9 mouse cellular contexts compared by ENCODE assay signal in genomic region chr19:59451441-59451951, GRCm38 (mm10). TPM values are rescaled to one million over a fixed set of nuclear protein-coding genes. Genes with fewer than 3 reads are reported as not detected.
DNase-seq lines count a peak whose midpoint lies in the region; ATAC-seq and TF ChIP-seq lines count a peak whose summit lies in the region.
"Had no signal": no experiment of that assay in that cellular context is flagged by ENCODE, and none has a peak within 500 bp of the region (broad histone marks: within the 10 kb centered on the region; RNA-seq: fewer than 3 reads in every experiment).

No protein-coding gene starts in this region.

- no peaks in the 10 kb centered on the region for H3K36me3 ChIP-seq in heart, embryonic 15.5 days
- H3K36me3 ChIP-seq in forebrain, embryonic 13.5 days (ENCODE audit: poor library complexity, severe bottlenecking) = no peaks in the 10 kb centered on the region
- H3K36me3 ChIP-seq in limb, embryonic 15.5 days = no peaks in the 10 kb centered on the region

- no peak overlapping the region for H3K9ac ChIP-seq in heart, embryonic 15.5 days
- H3K9ac ChIP-seq in forebrain, embryonic 13.5 days = peak overlapping the region; percentile 70
- 0 out of 2 replicates have a peak overlapping the region, but pooled peaks have one; percentile 17 for H3K9ac ChIP-seq in limb, embryonic 15.5 days

- TF ChIP-seq CTCF in brain, embryonic 14.5 days (IDR thresholded peaks at IDR 0.05; ENCODE audit: borderline replicate concordance, extremely low read depth, insufficient read depth, insufficient read length) = no peak

- peak overlapping the region; percentile 19 for H3K4me3 ChIP-seq in heart, embryonic 15.5 days
- H3K4me3 ChIP-seq in forebrain, embryonic 13.5 days = peak overlapping the region; percentile 37
- H3K4me3 ChIP-seq in limb, embryonic 15.5 days = peak overlapping the region; percentile 23

- ATAC-seq in heart, embryonic 15.5 days (replicated peaks; ENCODE audit: insufficient number of reproducible peaks, insufficient read depth, low FRiP score, low read depth) = no peak
- ATAC-seq in forebrain, embryonic 13.5 days = peak; percentile 57
- no peak for ATAC-seq in limb, embryonic 15.5 days (ENCODE audit: insufficient number of reproducible peaks, low FRiP score, low TSS enrichment, low read depth)
- no peak for ATAC-seq in frontal cortex, adult (ENCODE audit: low TSS enrichment)

- no peak for DNase-seq in heart, adult 18-20 months
- peak; percentile 75 for DNase-seq in brain, embryonic 14.5 days (ENCODE audit: low read depth)
- no peak for DNase-seq in right cerebral cortex, postnatal 36 days (ENCODE audit: low spot score in 2 of 2)
- DNase-seq in right cerebral cortex, adult 18-20 months = no peak

- peaks cover 96% of the 10 kb centered on the region for H3K27me3 ChIP-seq in heart, embryonic 15.5 days
- H3K27me3 ChIP-seq in forebrain, embryonic 13.5 days = peaks cover 67% of the 10 kb centered on the region
- peaks cover 91% of the 10 kb centered on the region for H3K27me3 ChIP-seq in limb, embryonic 15.5 days

- H3K9me3 ChIP-seq in heart, embryonic 15.5 days (replicated peaks) = no peaks in the 10 kb centered on the region
- no peaks in the 10 kb centered on the region for H3K9me3 ChIP-seq in forebrain, embryonic 13.5 days (replicated peaks)
- no peaks in the 10 kb centered on the region for H3K9me3 ChIP-seq in limb, embryonic 15.5 days

- H3K4me1 ChIP-seq in heart, embryonic 15.5 days (replicated peaks) = peaks cover 7% of the 10 kb centered on the region; the same call in 1 of the 2 replicates
- peaks cover 61% of the 10 kb centered on the region for H3K4me1 ChIP-seq in forebrain, embryonic 13.5 days
- H3K4me1 ChIP-seq in limb, embryonic 15.5 days = peaks cover 18% of the 10 kb centered on the region

- WGBS in heart, embryonic 15.5 days = 1% methylated on average over 31 of the region's 31 CpGs
- WGBS in forebrain, embryonic 13.5 days = under 1% methylated on average over 31 of the region's 31 CpGs
- 2% methylated on average over 31 of the region's 31 CpGs for WGBS in limb, embryonic 15.5 days

- TF ChIP-seq POLR2A in brain, embryonic 14.5 days (IDR thresholded peaks at IDR 0.05; ENCODE audit: borderline replicate concordance, extremely low read depth, insufficient read depth, insufficient read length, poor library complexity, severe bottlenecking) = no peak

- H3K4me2 ChIP-seq in heart, embryonic 15.5 days = peak overlapping the region; percentile 21; the same call in 1 of the 2 replicates
- peak overlapping the region; percentile 72 for H3K4me2 ChIP-seq in forebrain, embryonic 13.5 days
- peak overlapping the region; percentile 41 for H3K4me2 ChIP-seq in limb, embryonic 15.5 days

- H3K27ac ChIP-seq in heart, embryonic 15.5 days = no peak overlapping the region
- peak overlapping the region; percentile 45 for H3K27ac ChIP-seq in forebrain, embryonic 13.5 days
- no peak overlapping the region for H3K27ac ChIP-seq in limb, embryonic 15.5 days

RNA-seq across cellular contexts. Expression of gene Emx2, which starts 6.7 kb away (rescaled TPM):
- not detected in 2 replicates for polyA plus RNA-seq in heart, embryonic 15.5 days (2015; fragmentation: Nextera tagmentation; extraction: Ambion mirVana)
- total RNA-seq in heart, adult 18-20 months (2021) = under 1 TPM in 1 of 2 experiments, not detected in 1; 0.10 TPM
- polyA plus RNA-seq in brain, embryonic 14.5 days (2012; rRNA removed) = 17.7 and 20.7 TPM in 2 replicates
- 29.8 and 37.3 TPM in 2 replicates for polyA plus RNA-seq in forebrain, embryonic 13.5 days (2015; fragmentation: Nextera tagmentation; extraction: Ambion mirVana)
- polyA plus RNA-seq in limb, embryonic 15.5 days (2015; fragmentation: Nextera tagmentation; extraction: Ambion mirVana) = 11.0 and 12.2 TPM in 2 replicates
- polyA plus RNA-seq: lung, embryonic 16.5 days had no signal

Comparison
In these comparisons a context has a peak if more than half of its experiments do, and no peak if none do; other contexts are left out.
1. H3K4me2 ChIP-seq: peak in every context shown above with its lines; median percentile 72 in forebrain, embryonic 13.5 days; 41 in limb, embryonic 15.5 days; 21 in heart, embryonic 15.5 days.
2. RNA of gene Emx2, which starts 6.7 kb away (polyA plus RNA-seq): 29.8 to 37.3 TPM in forebrain, embryonic 13.5 days, 17.7 to 20.7 TPM in brain, embryonic 14.5 days and 11.0 to 12.2 TPM in limb, embryonic 15.5 days; not detected in heart, embryonic 15.5 days; every median in the first group is over 10 times any median in the second.
3. Peak in every context shown above with its lines, with median percentiles within 50 percentile points of each other: H3K4me3 ChIP-seq.